Mouse (Mus musculus) heart, postnatal 0 days (tissue): Measurements from ENCODE around the gene Dhrs4. TPM values are rescaled to one million over a fixed set of nuclear protein-coding genes. Genes with fewer than 3 reads are reported as not detected.

Experiments used
- ATAC-seq: fragments of 200-750 bp; cut with Nextera tagmentation; 2 replicates; pipeline ENCODE4 v1.8.0; 2017; ENCODE audit warnings: low read depth, moderate number of reproducible peaks, moderate library complexity; ENCODE audit not compliant: insufficient read depth
- DNase-seq: peaks from one replicate; pipeline ENCODE4 v3.0.0-alpha.2; 2016; ENCODE audit warnings: low spot score
- H3K27ac ChIP-seq: fragments of 300-500 bp; sonication (generic); 2 replicates; pipeline ENCODE4 v1.5.1; 2014; ENCODE audit warnings: low read depth, mild to moderate bottlenecking
- H3K27me3 ChIP-seq: fragments of 300-500 bp; sonication (generic); 2 replicates; pipeline ENCODE4 v1.6.1; 2014; ENCODE audit warnings: low read length, mixed read lengths; ENCODE audit not compliant: control insufficient read depth, insufficient read depth
- H3K36me3 ChIP-seq: fragments of 300-500 bp; sonication (generic); replicated peaks from 2 replicates; pipeline ENCODE4 v1.6.1; 2014; ENCODE audit warnings: low read length, mixed read lengths; ENCODE audit not compliant: control insufficient read depth, insufficient read depth
- H3K4me1 ChIP-seq: fragments of 300-500 bp; sonication (generic); 2 replicates; pipeline ENCODE4 v1.6.1; 2014; ENCODE audit warnings: antibody characterized with exemption; ENCODE audit not compliant: control insufficient read depth, insufficient read depth
- H3K4me2 ChIP-seq: fragments of 300-500 bp; sonication (generic); 2 replicates; pipeline ENCODE4 v1.6.1; 2014; ENCODE audit warnings: low read depth, mild to moderate bottlenecking, low read length, moderate library complexity
- H3K4me3 ChIP-seq: fragments of 300-500 bp; sonication (generic); 2 replicates; pipeline ENCODE4 v1.5.1; 2014; ENCODE audit warnings: low read depth, low read length
- H3K9ac ChIP-seq: fragments of 300-500 bp; sonication (generic); replicated peaks from 2 replicates; pipeline ENCODE4 v1.6.1; 2014; ENCODE audit warnings: low read depth, low read length, mixed read lengths
- H3K9me3 ChIP-seq: fragments of 300-500 bp; sonication (generic); replicated peaks from 2 replicates; pipeline ENCODE4 v1.6.1; 2016; ENCODE audit warnings: low read length; ENCODE audit not compliant: control insufficient read depth
- CTCF ChIP-seq: IDR thresholded peaks from 2 replicates; pipeline ENCODE4 v1.5.1; 2016; ENCODE audit warnings: antibody characterized with exemption, control low read depth, low read depth
- EP300 ChIP-seq: IDR thresholded peaks from 2 replicates; pipeline ENCODE4 v1.6.1; 2016; ENCODE audit warnings: antibody characterized with exemption, low read depth
- WGBS: fragments of 180-500 bp; shearing (Covaris S2); extraction: QIAGEN DNeasy Blood & Tissue Kit; methylation state at CpG from one replicate; pipeline ENCODE4 v1.1.7; 2014; 5-methylcytosine and 5-hydroxymethylcytosine counted together
- polyA plus RNA-seq: library from polyadenylated mRNA; unstranded; fragments of >200 nt; fragmentation: Nextera tagmentation; extraction: Ambion mirVana; gene quantifications from 2 replicates; pipeline ENCODE4 v1.2.1, GENCODE M21; 2015
- total RNA-seq: library from RNA; depleted of rRNA; stranded (reverse); fragments of >200 nt; gene quantifications from 2 replicates; pipeline ENCODE4 v1.2.3, GENCODE M21; 2014; ENCODE audit warnings: low replicate concordance

The Dhrs4 gene
- total and polyA plus RNA-seq, 2 experiments from 2014 or later, result 48.8 to 83.3 TPM

DNA sequence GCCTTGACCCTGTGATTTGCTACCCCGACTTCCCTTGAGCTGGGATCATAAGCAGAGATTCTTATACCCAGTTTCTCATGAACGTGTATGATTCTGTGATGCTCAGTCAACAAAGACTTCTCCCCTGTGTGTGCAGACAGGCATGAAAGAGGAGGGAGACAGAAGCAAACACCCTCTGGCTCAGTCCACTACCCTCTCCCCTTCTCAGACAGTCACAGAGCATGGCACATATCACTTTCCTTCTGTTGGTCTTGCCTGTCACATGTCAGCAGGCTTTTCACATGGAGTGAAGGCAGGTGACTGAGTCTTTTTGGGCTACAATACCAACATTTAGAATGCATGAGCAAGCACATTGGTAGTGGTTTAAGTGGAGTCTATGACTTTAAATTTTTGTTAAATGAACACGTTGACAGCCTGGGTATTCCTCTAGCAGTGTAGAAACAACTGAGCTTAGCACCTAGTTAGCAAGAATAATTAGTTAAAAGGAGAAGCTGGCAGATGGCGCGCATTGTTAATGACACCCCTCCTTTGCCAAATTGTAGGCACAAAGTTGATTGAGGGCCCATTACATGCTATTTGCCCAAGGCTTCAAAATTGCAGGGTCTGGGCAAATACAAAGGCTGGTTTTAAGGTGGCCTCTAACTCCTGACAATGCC is 6.0 kb downstream of the Dhrs4 start:
- Histone ChIP-seq H3K4me2 (no peak overlapping the region), H3K4me1 (peaks cover under 1% of the 10 kb centered on the region; the same call in 1 of the 2 replicates), H3K27ac (no peak overlapping the region), H3K27me3 (no peaks in the 10 kb centered on the region), H3K9ac (no peak overlapping the region), H3K4me3 (no peak overlapping the region), H3K9me3 (no peaks in the 10 kb centered on the region), H3K36me3 (peaks cover 31% of the 10 kb centered on the region; the same call in 1 of the 2 replicates)
- WGBS, result 73% methylated on average over 5 of the region's 5 CpGs
- DNase-seq (no peak), ATAC-seq (no peak)
- TF ChIP-seq EP300 (no peak), CTCF (no peak)

DNA sequence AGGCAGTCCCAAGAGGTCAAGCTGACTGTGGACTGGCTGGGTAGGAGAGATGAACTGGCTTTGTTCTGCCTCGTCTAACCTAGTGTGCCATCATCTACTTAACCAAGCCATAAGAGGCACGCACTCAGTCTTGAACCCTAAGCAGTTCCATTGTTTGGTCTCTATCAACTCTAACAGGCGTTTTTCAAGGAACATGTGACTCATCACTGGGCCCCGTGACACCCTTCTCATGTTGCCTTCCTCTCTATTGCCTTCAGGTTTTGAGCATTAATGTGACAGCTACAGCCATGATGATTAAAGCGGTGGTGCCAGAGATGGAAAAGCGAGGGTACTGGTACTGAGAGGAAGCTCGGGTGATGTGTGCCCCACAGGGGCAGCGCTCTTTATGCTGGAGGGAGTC is 8.3 kb downstream of the Dhrs4 start:
- TF ChIP-seq CTCF (no peak), EP300 (no peak)
- Histone ChIP-seq H3K4me2 (no peak overlapping the region), H3K4me1 (peaks cover 5% of the 10 kb centered on the region), H3K4me3 (no peak overlapping the region), H3K27me3 (peaks cover 4% of the 10 kb centered on the region; the same call in 1 of the 2 replicates), H3K9me3 (no peaks in the 10 kb centered on the region), H3K9ac (no peak overlapping the region), H3K27ac (no peak overlapping the region), H3K36me3 (peaks cover 22% of the 10 kb centered on the region; the same call in 1 of the 2 replicates)
- no peak for ATAC-seq
- 84% methylated on average over 8 of the region's 8 CpGs for WGBS
- DNase-seq, result no peak

DNA sequence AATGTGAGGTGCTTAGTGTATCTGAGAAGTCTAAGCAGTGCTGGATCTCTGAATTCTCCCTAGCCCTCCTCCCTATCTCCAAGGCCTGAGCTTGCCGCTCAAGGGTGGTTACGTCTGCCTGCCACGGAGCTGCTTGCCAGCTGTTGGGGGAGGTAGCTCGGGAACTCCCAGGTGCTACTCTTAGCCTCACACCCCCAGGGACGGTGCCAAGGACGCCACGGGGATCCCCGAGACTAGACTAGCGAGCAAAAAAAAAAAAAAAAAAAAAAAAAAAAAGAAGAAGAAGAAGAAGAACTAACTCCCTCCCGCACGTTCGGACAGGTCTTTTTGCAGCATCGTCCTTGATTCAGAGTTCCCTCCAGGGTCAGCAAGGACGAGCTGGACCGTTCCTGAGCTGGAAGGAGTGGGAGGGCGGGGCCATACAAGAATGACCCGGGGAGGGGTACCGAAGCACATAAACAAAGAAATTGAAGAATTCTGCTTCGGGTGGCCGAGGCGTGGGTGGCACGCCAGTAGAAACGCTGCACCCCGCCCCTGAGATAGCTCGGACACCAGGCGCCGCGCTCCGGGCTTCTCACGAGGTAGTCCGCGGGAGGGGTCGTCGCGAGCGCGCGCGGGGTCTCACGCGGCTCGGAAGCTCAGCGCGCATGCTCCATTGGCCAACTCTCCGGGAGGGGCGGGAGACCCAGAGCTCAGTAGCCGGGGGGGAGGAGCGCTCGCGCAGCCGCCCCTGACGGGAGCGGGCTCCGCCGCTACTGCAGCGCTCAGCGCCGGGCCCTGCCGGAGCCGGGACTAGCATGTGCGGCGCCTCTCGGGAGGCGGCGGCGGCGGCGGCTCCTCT is 12.0 kb downstream of the Dhrs4 start, which contains the start of gene Carmil3:
TSS of gene Carmil3 (plus strand) at position 291 of the 841 bp plus-strand sequence.
- Histone ChIP-seq H3K4me3 (peak within 1 kb of the TSS; percentile 62), H3K27me3 (peaks cover 4% of the 10 kb centered on the region; the same call in 1 of the 2 replicates), H3K27ac (no peak within 1 kb of the TSS), H3K9me3 (no peaks in the 10 kb centered on the region), H3K4me2 (peak within 1 kb of the TSS; percentile 91), H3K4me1 (peaks cover 6% of the 10 kb centered on the region), H3K36me3 (peaks cover 17% of the 10 kb centered on the region; the same call in 1 of the 2 replicates), H3K9ac (peak within 1 kb of the TSS; percentile 56)
- DNase-seq (peak; percentile 27), ATAC-seq (peak; percentile 71)
- WGBS, result under 1% methylated on average over 65 of the region's 68 CpGs
- TF ChIP-seq CTCF (no peak), EP300 (no peak)

DNA sequence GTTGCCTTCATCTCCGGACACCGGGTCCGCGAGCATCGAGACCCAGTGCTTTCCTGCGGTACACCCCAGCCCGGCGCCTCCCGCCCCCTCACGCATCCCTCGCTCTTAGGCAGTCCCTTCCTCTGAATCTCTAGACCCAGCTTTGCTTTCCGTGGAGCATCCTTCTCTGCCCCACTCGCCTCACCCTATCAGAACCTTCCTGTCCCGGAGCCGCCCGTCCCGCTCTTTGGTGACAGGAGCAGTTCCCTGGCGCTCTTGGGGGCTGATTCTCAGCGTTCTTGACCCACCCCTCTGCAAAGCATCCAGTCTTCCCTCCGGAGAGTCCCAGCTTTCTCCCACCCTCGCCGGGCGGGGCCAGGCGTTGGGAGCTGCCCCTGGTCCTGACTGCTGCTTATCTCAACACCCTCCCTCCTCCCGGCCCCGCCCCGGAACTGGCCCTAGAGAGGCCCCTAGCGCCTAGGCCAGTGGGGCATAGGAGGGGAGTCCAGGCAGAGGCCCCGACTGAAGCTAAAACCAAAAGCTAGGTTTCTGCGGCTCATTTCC is 12.8 kb downstream of the Dhrs4 start:
- Histone ChIP-seq H3K27ac (no peak overlapping the region), H3K9me3 (no peaks in the 10 kb centered on the region), H3K27me3 (peaks cover 4% of the 10 kb centered on the region; the same call in 1 of the 2 replicates), H3K4me3 (peak overlapping the region; percentile 62), H3K9ac (peak overlapping the region; percentile 56), H3K4me1 (peaks cover 6% of the 10 kb centered on the region), H3K36me3 (peaks cover 12% of the 10 kb centered on the region; the same call in 1 of the 2 replicates), H3K4me2 (peak overlapping the region; percentile 91)
- TF ChIP-seq CTCF (no peak), EP300 (no peak)
- under 1% methylated on average over 30 of the region's 30 CpGs for WGBS
- DNase-seq, result peak; percentile 46
- peak; percentile 64 for ATAC-seq

DNA sequence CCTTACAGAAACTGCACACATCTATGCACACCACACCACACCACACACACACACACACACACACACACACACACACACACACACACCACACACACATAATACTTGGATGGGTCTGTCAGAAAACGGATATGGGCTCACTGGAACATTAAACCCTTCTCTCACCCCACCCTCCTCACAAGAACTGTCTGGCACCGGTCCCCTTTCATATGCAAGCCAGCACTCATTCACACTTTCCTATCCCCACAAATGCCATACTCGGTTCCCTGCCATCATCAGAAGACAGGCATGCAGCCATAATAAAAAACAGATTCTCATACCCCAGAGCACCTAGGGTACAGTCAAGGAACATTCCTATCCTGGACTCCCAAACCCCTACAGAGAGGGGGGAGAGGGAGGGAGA is 13.5 kb downstream of the Dhrs4 start:
- Histone ChIP-seq H3K27ac (no peak overlapping the region), H3K9ac (no peak overlapping the region), H3K36me3 (peaks cover 8% of the 10 kb centered on the region; the same call in 1 of the 2 replicates), H3K9me3 (no peaks in the 10 kb centered on the region), H3K27me3 (peaks cover 4% of the 10 kb centered on the region; the same call in 1 of the 2 replicates), H3K4me1 (peaks cover 13% of the 10 kb centered on the region), H3K4me3 (no peak overlapping the region), H3K4me2 (no peak overlapping the region)
- DNase-seq (no peak), ATAC-seq (no peak)
- 24% methylated on average over 3 of the region's 3 CpGs for WGBS
- no peak for TF ChIP-seq CTCF
- no peak for TF ChIP-seq EP300
